Mouse (Mus musculus): Measurements from ENCODE around the gene Nmnat2. TPM values are rescaled to one million over a fixed set of nuclear protein-coding genes. Genes with fewer than 3 reads are reported as not detected.

Gene Nmnat2
- total and polyA plus RNA-seq, 3 experiments = 1.3 to 2.8 TPM; not detected in 1

- no peak overlapping the region for H3K9ac ChIP-seq (ENCODE audit: control insufficient read depth, low read depth, low read length, poor library complexity, severe bottlenecking)
- no peaks in the 10 kb centered on the region for H3K79me2 ChIP-seq (ENCODE audit: control insufficient read depth, insufficient read depth, low read length, poor library complexity)
- H3K27me3 ChIP-seq (ENCODE audit: control insufficient read depth in 1 of 2, insufficient read depth in 2 of 2, low read length in 2 of 2) = no peaks in the 10 kb centered on the region
- DNase-seq (ENCODE audit: low read depth, low spot score) = peak; percentile 24
- H3K27ac ChIP-seq (ENCODE audit: control insufficient read depth, low read depth, low read length) = no peak overlapping the region
- TF ChIP-seq ELF1 (IDR thresholded peaks at IDR 0.05; ENCODE audit: low read depth, low read length) (no peak), POLR2A (IDR thresholded peaks at IDR 0.05; ENCODE audit: control insufficient read depth in 1 of 2, insufficient read depth in 1 of 2, low read depth in 1 of 2, low read length in 2 of 2, poor library complexity in 1 of 2) (no peak), JUND (IDR thresholded peaks at IDR 0.05; ENCODE audit: low read depth, low read length) (no peak)
- H3K36me3 ChIP-seq (ENCODE audit: control insufficient read depth in 1 of 2, insufficient read depth in 2 of 2, low read length in 2 of 2) = peaks cover 0 to 15% of the 10 kb centered on the region in 2 experiments; a peak in 2 of 4 replicates
- peaks cover 12 to 43% of the 10 kb centered on the region in 2 experiments for H3K4me1 ChIP-seq (ENCODE audit: control insufficient read depth in 1 of 2, insufficient read depth in 2 of 2, low read length in 2 of 2)
- no peaks in the 10 kb centered on the region for H3K9me3 ChIP-seq (replicated peaks; ENCODE audit: insufficient read depth, low read length)
- H3K4me3 ChIP-seq (ENCODE audit: control insufficient read depth in 1 of 2, insufficient read depth in 1 of 2, low read depth in 2 of 2, low read length in 2 of 2) = no peak overlapping the region
Measured at GRCm38 (mm10) chr1:153087771-153088170, 133.0 kb downstream of the Nmnat2 start.

- Histone ChIP-seq H3K9ac (ENCODE audit: control insufficient read depth, low read depth, low read length, poor library complexity, severe bottlenecking) (no peak overlapping the region), H3K27ac (ENCODE audit: control insufficient read depth, low read depth, low read length) (no peak overlapping the region), H3K27me3 (ENCODE audit: control insufficient read depth in 1 of 2, insufficient read depth in 2 of 2, low read length in 2 of 2) (no peaks in the 10 kb centered on the region), H3K79me2 (ENCODE audit: control insufficient read depth, insufficient read depth, low read length, poor library complexity) (no peaks in the 10 kb centered on the region), H3K9me3 (replicated peaks; ENCODE audit: insufficient read depth, low read length) (no peaks in the 10 kb centered on the region), H3K36me3 (ENCODE audit: control insufficient read depth in 1 of 2, insufficient read depth in 2 of 2, low read length in 2 of 2) (peaks cover 0 to 15% of the 10 kb centered on the region in 2 experiments; a peak in 2 of 4 replicates), H3K4me3 (ENCODE audit: control insufficient read depth in 1 of 2, insufficient read depth in 1 of 2, low read depth in 2 of 2, low read length in 2 of 2) (no peak overlapping the region), H3K4me1 (ENCODE audit: control insufficient read depth in 1 of 2, insufficient read depth in 2 of 2, low read length in 2 of 2) (peaks cover 12 to 34% of the 10 kb centered on the region in 2 experiments)
- no peak for TF ChIP-seq USF2 (IDR thresholded peaks at IDR 0.05; ENCODE audit: borderline replicate concordance in 1 of 2, insufficient read depth in 1 of 2, low read depth in 1 of 2, low read length in 2 of 2)
- TF ChIP-seq ZKSCAN1 (IDR thresholded peaks at IDR 0.05; ENCODE audit: low read depth, low read length) = no peak
- no peak for TF ChIP-seq CHD1 (IDR thresholded peaks at IDR 0.05; ENCODE audit: low read depth, low read length)
- no peak for TF ChIP-seq HCFC1 (IDR thresholded peaks at IDR 0.05; ENCODE audit: low read depth, low read length)
- 0 out of 2 replicates have a peak, but pooled peaks have one; percentile 21 for TF ChIP-seq JUND (IDR thresholded peaks at IDR 0.05; ENCODE audit: low read depth, low read length)
- TF ChIP-seq CTCF (IDR thresholded peaks at IDR 0.05 in 2 of 3, conservative IDR thresholded peaks at IDR 0.05 in 1 of 3; ENCODE audit: control insufficient read depth in 1 of 3, insufficient read depth in 1 of 3, low read depth in 2 of 3, low read length in 3 of 3, poor library complexity in 1 of 3, severe bottlenecking in 1 of 3) = peak; percentile 23 to 51 (median 25); a peak in 4 of 6 replicates
- peak; percentile 38 for TF ChIP-seq SMC3 (IDR thresholded peaks at IDR 0.05; ENCODE audit: low read depth, low read length)
- no peak for TF ChIP-seq RCOR1 (IDR thresholded peaks at IDR 0.05; ENCODE audit: low read depth, low read length)
- TF ChIP-seq MAFK (IDR thresholded peaks at IDR 0.05; ENCODE audit: borderline replicate concordance, low read depth, low read length) = no peak
- TF ChIP-seq MYB (IDR thresholded peaks at IDR 0.05; ENCODE audit: low read depth, low read length) = no peak
- no peak; the same call in 1 of the 2 replicates for TF ChIP-seq RAD21 (IDR thresholded peaks at IDR 0.05; ENCODE audit: low read depth, low read length)
- no peak for TF ChIP-seq TAL1 (IDR thresholded peaks at IDR 0.05; ENCODE audit: low read length)
- DNase-seq (ENCODE audit: low read depth, low spot score) = peak; percentile 72
Measured at GRCm38 (mm10) chr1:153090081-153090480, 135.3 kb downstream of the Nmnat2 start.

- DNase-seq (ENCODE audit: low read depth, low spot score) = no peak
- no peaks in the 10 kb centered on the region for H3K79me2 ChIP-seq (ENCODE audit: control insufficient read depth, insufficient read depth, low read length, poor library complexity)
- H3K9ac ChIP-seq (ENCODE audit: control insufficient read depth, low read depth, low read length, poor library complexity, severe bottlenecking) = no peak overlapping the region
- peaks cover 0 to 12% of the 10 kb centered on the region in 2 experiments; a peak in 2 of 4 replicates for H3K36me3 ChIP-seq (ENCODE audit: control insufficient read depth in 1 of 2, insufficient read depth in 2 of 2, low read length in 2 of 2)
- no peaks in the 10 kb centered on the region for H3K27me3 ChIP-seq (ENCODE audit: control insufficient read depth in 1 of 2, insufficient read depth in 2 of 2, low read length in 2 of 2)
- H3K4me3 ChIP-seq (ENCODE audit: control insufficient read depth in 1 of 2, insufficient read depth in 1 of 2, low read depth in 2 of 2, low read length in 2 of 2) = no peak overlapping the region
- peaks cover 6 to 29% of the 10 kb centered on the region in 2 experiments for H3K4me1 ChIP-seq (ENCODE audit: control insufficient read depth in 1 of 2, insufficient read depth in 2 of 2, low read length in 2 of 2)
- H3K9me3 ChIP-seq (replicated peaks; ENCODE audit: insufficient read depth, low read length) = no peaks in the 10 kb centered on the region
- H3K27ac ChIP-seq (ENCODE audit: control insufficient read depth, low read depth, low read length) = no peak overlapping the region
- TF ChIP-seq GABPA (IDR thresholded peaks at IDR 0.05; ENCODE audit: low read depth, low read length) = no peak
- no peak for TF ChIP-seq TBP (IDR thresholded peaks at IDR 0.05; ENCODE audit: low read depth, low read length)
Measured at GRCm38 (mm10) chr1:153090807-153091206, 136.0 kb downstream of the Nmnat2 start.

Data from MEL (cell line).